Mouse (Mus musculus): Measurements from ENCODE around the gene Armc6. TPM values are rescaled to one million over a fixed set of nuclear protein-coding genes. Genes with fewer than 3 reads are reported as not detected.

Armc6 gene
- polyA plus RNA-seq, 1 experiment from 2014 or later: 22.1 TPM

DNA sequence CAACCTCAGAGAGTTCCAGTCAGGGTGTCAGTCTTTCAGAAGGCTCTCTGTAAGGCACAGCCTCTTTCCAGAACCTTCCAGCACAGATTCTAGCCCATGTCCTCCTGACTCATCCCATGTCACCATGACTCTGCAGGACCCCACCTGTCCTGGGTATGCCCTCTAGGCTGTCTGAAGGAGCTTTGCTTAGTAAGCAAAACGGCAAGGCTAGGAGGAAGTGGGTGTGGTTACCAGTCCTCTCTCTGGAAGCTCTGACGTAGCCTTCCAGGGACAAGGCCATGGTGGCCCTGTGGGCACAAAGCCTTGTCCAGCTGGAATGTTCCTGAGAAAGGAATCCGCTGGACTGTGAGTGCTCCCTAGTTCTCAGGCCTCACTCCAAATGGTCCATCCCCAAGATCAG, 38.7 kb upstream of the Armc6 start:
- Histone ChIP-seq H3K9ac (ENCODE audit: low read length) (no peak overlapping the region), H3K4me2 (ENCODE audit: low read depth, low read length) (no peak overlapping the region), H3K27ac (ENCODE audit: low read length) (no peak overlapping the region), H3K9me3 (replicated peaks; ENCODE audit: control insufficient read depth, low read length) (no peaks in the 10 kb centered on the region), H3K36me3 (ENCODE audit: control insufficient read depth, insufficient read depth) (no peaks in the 10 kb centered on the region), H3K27me3 (ENCODE audit: control insufficient read depth, insufficient read depth, low read length) (no peaks in the 10 kb centered on the region), H3K4me1 (ENCODE audit: control insufficient read depth, insufficient read depth, low read length) (peaks cover 5% of the 10 kb centered on the region), H3K4me3 (ENCODE audit: low read length) (no peak overlapping the region)
- ATAC-seq (replicated peaks; ENCODE audit: extremely low read depth, insufficient read depth, low FRiP score): no peak
- 38% methylated on average over 3 of the region's 3 CpGs for WGBS

DNA sequence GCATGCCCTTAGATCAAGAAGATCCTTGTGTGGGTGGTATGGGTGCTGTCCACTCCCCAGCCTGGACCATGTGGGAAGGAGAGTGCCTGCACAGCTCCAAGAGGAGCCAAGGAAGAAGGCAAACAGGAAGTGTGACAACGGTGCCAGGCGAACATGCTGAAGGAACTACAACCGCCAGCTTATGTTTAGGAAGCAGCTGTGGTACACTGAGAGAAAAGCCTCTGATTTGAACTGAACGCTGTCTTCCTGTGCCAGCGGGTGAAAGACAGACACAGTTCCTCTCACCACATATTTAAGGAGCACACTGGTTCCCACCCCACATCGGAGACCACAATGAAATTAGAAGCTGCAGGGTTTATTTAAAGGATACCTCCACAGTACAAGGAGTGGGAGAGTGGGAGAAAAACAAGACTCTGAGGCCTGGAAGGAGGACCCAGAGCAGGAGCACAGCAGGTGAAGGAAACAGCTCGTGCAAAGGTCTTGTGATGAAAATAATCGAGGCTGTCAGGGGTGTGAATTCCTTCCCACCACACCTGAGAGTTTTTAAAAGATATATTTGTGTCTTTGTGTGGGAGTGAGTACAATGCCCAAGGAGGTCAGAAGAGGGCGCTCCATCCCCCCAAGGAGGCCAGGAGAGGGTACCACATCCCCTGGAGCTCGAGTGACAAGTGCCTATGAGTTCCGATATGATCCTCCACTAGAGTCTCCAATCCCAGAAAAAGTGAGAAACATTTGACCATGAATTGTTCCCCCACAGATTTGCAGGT, 34.7 kb upstream of the Armc6 start:
- peaks cover 5% of the 10 kb centered on the region for H3K4me1 ChIP-seq (ENCODE audit: control insufficient read depth, insufficient read depth, low read length)
- no peaks in the 10 kb centered on the region for H3K9me3 ChIP-seq (replicated peaks; ENCODE audit: control insufficient read depth, low read length)
- H3K4me2 ChIP-seq (ENCODE audit: low read depth, low read length): no peak overlapping the region
- no peaks in the 10 kb centered on the region for H3K27me3 ChIP-seq (ENCODE audit: control insufficient read depth, insufficient read depth, low read length)
- H3K9ac ChIP-seq (ENCODE audit: low read length): no peak overlapping the region; the same call in 1 of the 2 replicates
- 46% methylated on average over 11 of the region's 11 CpGs for WGBS
- peak overlapping the region; percentile 21; the same call in 1 of the 2 replicates for H3K27ac ChIP-seq (ENCODE audit: low read length)
- no peak for ATAC-seq (replicated peaks; ENCODE audit: extremely low read depth, insufficient read depth, low FRiP score)
- peaks cover 8% of the 10 kb centered on the region for H3K36me3 ChIP-seq (ENCODE audit: control insufficient read depth, insufficient read depth)
- no peak overlapping the region for H3K4me3 ChIP-seq (ENCODE audit: low read length)

DNA sequence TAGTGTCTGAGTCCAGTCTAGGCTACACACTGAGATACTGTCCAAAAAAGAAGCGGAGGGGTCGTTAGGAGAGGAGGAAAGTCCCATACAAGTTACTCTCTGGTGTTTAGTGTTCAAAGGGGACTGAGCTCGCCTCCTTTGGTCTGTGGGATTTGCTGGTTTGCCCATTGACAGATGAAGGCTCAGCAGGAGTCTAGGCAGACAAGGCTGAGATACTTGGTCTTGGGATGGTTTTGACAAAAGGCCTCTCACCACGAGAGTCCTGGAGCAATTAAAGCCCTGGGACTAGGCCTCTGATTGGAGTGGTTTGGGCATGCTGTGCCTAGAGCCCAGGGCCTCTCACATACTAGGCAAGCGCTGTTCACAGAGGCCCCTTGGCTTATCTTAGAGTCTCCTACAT, 34.0 kb upstream of the Armc6 start:
- Histone ChIP-seq H3K4me2 (ENCODE audit: low read depth, low read length) (no peak overlapping the region), H3K27ac (ENCODE audit: low read length) (peak overlapping the region; percentile 21; the same call in 1 of the 2 replicates), H3K4me1 (ENCODE audit: control insufficient read depth, insufficient read depth, low read length) (peaks cover 5% of the 10 kb centered on the region), H3K36me3 (ENCODE audit: control insufficient read depth, insufficient read depth) (peaks cover 14% of the 10 kb centered on the region), H3K9ac (ENCODE audit: low read length) (no peak overlapping the region; the same call in 1 of the 2 replicates), H3K4me3 (ENCODE audit: low read length) (no peak overlapping the region), H3K27me3 (ENCODE audit: control insufficient read depth, insufficient read depth, low read length) (no peaks in the 10 kb centered on the region), H3K9me3 (replicated peaks; ENCODE audit: control insufficient read depth, low read length) (no peaks in the 10 kb centered on the region)
- WGBS: 62% methylated on average over 5 of the region's 5 CpGs
- ATAC-seq (replicated peaks; ENCODE audit: extremely low read depth, insufficient read depth, low FRiP score): no peak

DNA sequence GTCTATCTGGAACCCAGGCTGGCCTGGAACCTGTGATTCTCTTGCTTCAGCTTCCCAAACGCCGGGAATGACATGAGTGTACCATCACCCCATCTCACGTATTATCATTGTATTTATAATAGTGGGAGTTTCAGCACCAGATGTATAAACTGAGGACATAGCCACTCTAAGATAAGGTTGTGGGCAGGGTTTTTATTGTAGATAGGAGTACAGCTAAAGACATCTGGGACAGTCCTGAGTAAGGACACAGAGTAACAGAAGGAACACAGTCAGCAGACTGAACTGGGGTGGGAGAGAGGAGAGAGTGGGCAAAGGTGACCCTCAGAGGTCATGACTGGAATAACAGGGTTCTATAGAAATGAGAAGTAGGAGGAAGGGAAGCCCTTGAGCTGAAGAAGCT, 33.4 kb upstream of the Armc6 start:
- no peak for ATAC-seq (replicated peaks; ENCODE audit: extremely low read depth, insufficient read depth, low FRiP score)
- peaks cover 5% of the 10 kb centered on the region for H3K4me1 ChIP-seq (ENCODE audit: control insufficient read depth, insufficient read depth, low read length)
- 75% methylated on average over 3 of the region's 3 CpGs for WGBS
- no peak overlapping the region for H3K9ac ChIP-seq (ENCODE audit: low read length)
- no peak overlapping the region for H3K4me3 ChIP-seq (ENCODE audit: low read length)
- H3K9me3 ChIP-seq (replicated peaks; ENCODE audit: control insufficient read depth, low read length): no peaks in the 10 kb centered on the region
- H3K4me2 ChIP-seq (ENCODE audit: low read depth, low read length): no peak overlapping the region
- H3K36me3 ChIP-seq (ENCODE audit: control insufficient read depth, insufficient read depth): peaks cover 16% of the 10 kb centered on the region
- H3K27me3 ChIP-seq (ENCODE audit: control insufficient read depth, insufficient read depth, low read length): no peaks in the 10 kb centered on the region
- H3K27ac ChIP-seq (ENCODE audit: low read length): no peak overlapping the region

DNA sequence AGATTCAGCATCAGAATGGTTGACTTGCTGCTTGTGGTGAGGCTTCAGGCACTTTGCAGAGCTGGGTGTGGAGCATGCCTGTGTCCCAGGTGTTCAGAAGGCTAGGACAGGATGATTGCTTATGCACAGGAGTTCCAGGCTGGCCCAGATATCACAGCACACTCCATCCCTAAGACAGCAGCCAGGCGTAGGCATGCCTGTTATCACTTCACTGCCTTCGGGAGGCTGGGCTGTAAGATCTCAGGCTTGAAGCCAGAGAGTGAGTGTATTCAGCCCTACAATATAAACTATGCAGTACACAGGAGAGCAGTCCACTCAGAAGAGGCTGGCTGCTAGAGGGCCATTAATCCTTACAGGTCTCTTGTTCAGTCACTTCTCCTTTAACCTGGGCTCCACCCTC, 24.8 kb upstream of the Armc6 start:
- peaks cover 50% of the 10 kb centered on the region for H3K36me3 ChIP-seq (ENCODE audit: control insufficient read depth, insufficient read depth)
- peaks cover 12% of the 10 kb centered on the region for H3K4me1 ChIP-seq (ENCODE audit: control insufficient read depth, insufficient read depth, low read length)
- WGBS: 25% methylated on average over 2 of the region's 2 CpGs
- ATAC-seq (replicated peaks; ENCODE audit: extremely low read depth, insufficient read depth, low FRiP score): peak; percentile 75
- H3K4me3 ChIP-seq (ENCODE audit: low read length): no peak overlapping the region
- no peaks in the 10 kb centered on the region for H3K9me3 ChIP-seq (replicated peaks; ENCODE audit: control insufficient read depth, low read length)
- no peaks in the 10 kb centered on the region for H3K27me3 ChIP-seq (ENCODE audit: control insufficient read depth, insufficient read depth, low read length)
- H3K4me2 ChIP-seq (ENCODE audit: low read depth, low read length): no peak overlapping the region
- H3K27ac ChIP-seq (ENCODE audit: low read length): peak overlapping the region; percentile 87
- H3K9ac ChIP-seq (ENCODE audit: low read length): no peak overlapping the region

DNA sequence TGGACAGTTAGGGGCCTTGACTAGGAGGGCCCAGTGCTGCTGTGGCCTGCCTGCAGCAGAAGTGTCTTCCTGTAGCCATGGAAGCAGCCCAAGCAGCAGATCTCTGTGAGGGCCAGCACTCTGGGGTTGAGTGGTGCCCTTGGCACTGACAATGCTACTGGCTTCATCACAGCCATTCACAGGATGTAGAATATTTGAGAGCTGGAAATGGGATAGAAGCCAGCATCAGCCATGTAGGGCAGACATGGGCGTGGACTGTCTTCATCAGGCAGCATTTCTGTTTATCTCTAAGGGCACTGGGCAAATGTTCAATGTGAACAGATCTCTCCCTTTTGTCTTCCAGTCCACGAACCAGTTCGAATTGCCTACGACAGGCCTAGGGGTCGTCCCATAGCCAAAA, 24.3 kb upstream of the Armc6 start:
- Histone ChIP-seq H3K4me1 (ENCODE audit: control insufficient read depth, insufficient read depth, low read length) (peaks cover 12% of the 10 kb centered on the region), H3K36me3 (ENCODE audit: control insufficient read depth, insufficient read depth) (peaks cover 50% of the 10 kb centered on the region), H3K4me3 (ENCODE audit: low read length) (no peak overlapping the region), H3K27ac (ENCODE audit: low read length) (peak overlapping the region; percentile 87), H3K4me2 (ENCODE audit: low read depth, low read length) (no peak overlapping the region), H3K9me3 (replicated peaks; ENCODE audit: control insufficient read depth, low read length) (no peaks in the 10 kb centered on the region), H3K27me3 (ENCODE audit: control insufficient read depth, insufficient read depth, low read length) (no peaks in the 10 kb centered on the region), H3K9ac (ENCODE audit: low read length) (peak overlapping the region; percentile 44)
- WGBS: 64% methylated on average over 5 of the region's 5 CpGs
- ATAC-seq (replicated peaks; ENCODE audit: extremely low read depth, insufficient read depth, low FRiP score): peak; percentile 83

DNA sequence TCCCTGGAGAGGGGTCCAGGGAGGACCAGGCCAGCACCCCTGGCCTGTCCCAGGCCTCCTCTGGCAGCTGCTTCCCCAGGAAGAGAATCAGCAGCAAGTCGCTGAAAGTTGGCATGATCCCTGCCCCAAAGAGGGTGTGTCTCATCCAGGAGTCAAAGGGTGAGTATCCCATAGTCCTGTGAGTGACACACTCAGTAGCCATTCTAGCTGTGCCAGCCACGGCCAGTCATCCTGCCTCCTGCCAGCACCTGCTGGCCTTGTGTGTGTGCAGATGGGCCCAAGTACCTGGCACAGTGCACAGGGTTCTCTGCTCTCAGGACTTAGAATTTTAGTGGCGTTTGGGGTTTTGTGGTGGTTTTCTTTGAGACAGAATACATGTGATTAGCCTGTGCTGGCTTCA, 23.2 kb upstream of the Armc6 start:
- no peak for ATAC-seq (replicated peaks; ENCODE audit: extremely low read depth, insufficient read depth, low FRiP score)
- H3K27ac ChIP-seq (ENCODE audit: low read length): peak overlapping the region; percentile 87
- 72% methylated on average over 3 of the region's 3 CpGs for WGBS
- peaks cover 12% of the 10 kb centered on the region for H3K4me1 ChIP-seq (ENCODE audit: control insufficient read depth, insufficient read depth, low read length)
- H3K4me3 ChIP-seq (ENCODE audit: low read length): no peak overlapping the region
- H3K9me3 ChIP-seq (replicated peaks; ENCODE audit: control insufficient read depth, low read length): no peaks in the 10 kb centered on the region
- H3K9ac ChIP-seq (ENCODE audit: low read length): no peak overlapping the region
- peaks cover 56% of the 10 kb centered on the region for H3K36me3 ChIP-seq (ENCODE audit: control insufficient read depth, insufficient read depth)
- no peak overlapping the region for H3K4me2 ChIP-seq (ENCODE audit: low read depth, low read length)
- H3K27me3 ChIP-seq (ENCODE audit: control insufficient read depth, insufficient read depth, low read length): no peaks in the 10 kb centered on the region

DNA sequence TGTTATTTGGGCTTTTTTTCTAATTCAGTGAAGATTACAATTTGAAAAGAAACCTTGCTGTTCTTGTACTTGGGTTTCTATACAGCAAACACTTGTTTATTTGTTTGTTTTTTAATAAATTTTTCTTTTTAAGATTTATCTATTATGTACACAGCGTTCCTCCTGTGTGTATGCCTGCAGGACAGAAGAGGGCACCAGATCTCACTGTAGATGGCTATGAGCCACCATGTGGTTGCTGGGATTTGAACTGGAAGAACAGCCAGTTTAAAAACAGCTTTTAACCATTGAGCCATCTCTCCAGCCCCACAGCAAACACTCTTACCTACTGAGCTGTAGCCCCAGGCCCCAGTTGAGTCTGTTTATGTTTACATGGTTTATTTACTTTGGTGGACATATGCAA, 20.4 kb upstream of the Armc6 start:
- Histone ChIP-seq H3K36me3 (ENCODE audit: control insufficient read depth, insufficient read depth) (peaks cover 61% of the 10 kb centered on the region), H3K27ac (ENCODE audit: low read length) (no peak overlapping the region), H3K4me2 (ENCODE audit: low read depth, low read length) (no peak overlapping the region), H3K9ac (ENCODE audit: low read length) (no peak overlapping the region), H3K4me3 (ENCODE audit: low read length) (no peak overlapping the region), H3K4me1 (ENCODE audit: control insufficient read depth, insufficient read depth, low read length) (peaks cover 11% of the 10 kb centered on the region), H3K9me3 (replicated peaks; ENCODE audit: control insufficient read depth, low read length) (no peaks in the 10 kb centered on the region), H3K27me3 (ENCODE audit: control insufficient read depth, insufficient read depth, low read length) (no peaks in the 10 kb centered on the region)
- WGBS: 84% methylated on average over 1 of the region's 1 CpGs
- no peak for ATAC-seq (replicated peaks; ENCODE audit: extremely low read depth, insufficient read depth, low FRiP score)

DNA sequence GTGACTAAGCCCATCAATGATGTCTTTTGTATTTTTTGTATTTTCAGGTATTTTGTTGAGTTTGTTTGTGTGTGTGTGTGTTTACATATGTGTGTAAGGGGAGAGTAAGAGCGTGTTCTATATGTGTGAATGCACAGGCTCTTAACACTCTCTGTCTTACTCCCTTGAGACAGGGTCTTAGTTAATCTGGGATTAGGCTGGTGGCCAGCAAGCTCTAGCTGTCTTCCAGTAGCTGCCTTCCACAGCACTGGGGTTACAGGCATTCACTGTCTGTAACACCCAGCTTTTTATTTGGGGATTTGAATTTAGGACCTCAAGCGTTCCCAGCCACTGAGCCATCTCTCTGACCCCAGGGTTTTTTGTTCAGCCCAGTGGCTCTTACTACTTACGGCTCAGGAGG, 13.6 kb upstream of the Armc6 start:
- Histone ChIP-seq H3K9me3 (replicated peaks; ENCODE audit: control insufficient read depth, low read length) (no peaks in the 10 kb centered on the region), H3K27ac (ENCODE audit: low read length) (no peak overlapping the region), H3K36me3 (ENCODE audit: control insufficient read depth, insufficient read depth) (peaks cover 53% of the 10 kb centered on the region), H3K4me1 (ENCODE audit: control insufficient read depth, insufficient read depth, low read length) (no peaks in the 10 kb centered on the region), H3K4me3 (ENCODE audit: low read length) (no peak overlapping the region), H3K9ac (ENCODE audit: low read length) (no peak overlapping the region), H3K27me3 (ENCODE audit: control insufficient read depth, insufficient read depth, low read length) (no peaks in the 10 kb centered on the region), H3K4me2 (ENCODE audit: low read depth, low read length) (no peak overlapping the region)
- 89% methylated on average over 3 of the region's 3 CpGs for WGBS
- no peak for ATAC-seq (replicated peaks; ENCODE audit: extremely low read depth, insufficient read depth, low FRiP score)
